Mouse (Mus musculus): ENCODE measurements around the gene Mgl2.

Mgl2 gene

DNA sequence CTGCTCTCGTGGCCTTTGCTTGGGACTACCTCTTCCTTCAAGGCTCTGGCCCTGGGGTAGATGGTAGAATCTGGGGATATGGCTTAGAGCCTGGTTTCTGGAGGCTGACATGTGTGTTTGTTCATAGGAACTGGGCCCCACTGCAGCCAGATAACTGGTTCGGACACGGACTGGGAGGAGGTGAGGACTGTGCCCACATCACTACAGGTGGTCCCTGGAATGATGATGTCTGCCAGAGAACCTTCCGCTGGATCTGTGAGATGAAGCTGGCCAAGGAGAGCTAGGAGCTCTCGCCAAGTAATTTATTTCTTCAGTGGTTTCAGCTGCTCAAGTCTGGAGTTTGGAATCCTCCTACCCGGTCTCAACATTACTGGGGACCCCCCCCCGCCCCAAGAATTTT lies 40.2 kb downstream of the Mgl2 start:
- no peak for DNase-seq (ENCODE audit: low spot score)

DNA sequence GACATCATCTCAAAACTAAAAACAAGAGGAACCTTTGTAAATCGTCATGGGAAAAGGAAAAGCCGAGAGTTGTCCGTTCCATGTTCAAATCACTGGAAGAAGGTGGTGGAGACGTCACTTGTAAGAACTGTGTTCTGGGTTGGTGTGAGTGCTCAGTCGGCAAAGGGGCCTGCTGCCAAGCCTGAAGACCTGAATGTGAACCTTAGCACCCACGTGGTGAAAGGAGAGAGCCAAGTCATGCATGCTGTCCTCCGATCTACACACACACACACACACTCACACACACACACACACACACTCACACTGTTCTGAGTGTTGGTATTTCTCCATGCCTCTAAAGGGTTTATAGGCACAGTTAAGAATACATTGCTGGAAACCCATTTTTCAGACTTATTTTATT lies 41.1 kb downstream of the Mgl2 start:
- DNase-seq (ENCODE audit: low spot score) = no peak

DNA sequence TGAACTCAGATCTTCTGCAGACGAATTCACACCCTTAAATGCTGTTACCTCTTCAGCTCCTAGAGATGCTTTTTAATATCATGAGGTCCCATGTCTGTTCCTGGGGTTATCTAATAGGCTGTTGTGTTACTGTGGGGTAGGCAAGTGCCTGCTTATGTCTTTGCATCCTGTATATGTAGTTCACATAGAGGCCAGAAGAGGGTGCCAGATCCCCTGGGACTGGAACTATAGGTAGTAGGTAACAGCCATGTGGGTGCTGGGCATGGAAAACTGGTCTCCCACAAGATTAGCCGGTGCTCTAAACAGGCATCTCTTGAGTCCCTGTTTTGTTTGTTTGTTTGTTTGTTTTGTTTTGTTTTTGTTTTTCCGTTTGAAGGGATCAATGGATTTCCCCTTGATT lies 41.7 kb downstream of the Mgl2 start:
- no peak for DNase-seq (ENCODE audit: low spot score)

DNA sequence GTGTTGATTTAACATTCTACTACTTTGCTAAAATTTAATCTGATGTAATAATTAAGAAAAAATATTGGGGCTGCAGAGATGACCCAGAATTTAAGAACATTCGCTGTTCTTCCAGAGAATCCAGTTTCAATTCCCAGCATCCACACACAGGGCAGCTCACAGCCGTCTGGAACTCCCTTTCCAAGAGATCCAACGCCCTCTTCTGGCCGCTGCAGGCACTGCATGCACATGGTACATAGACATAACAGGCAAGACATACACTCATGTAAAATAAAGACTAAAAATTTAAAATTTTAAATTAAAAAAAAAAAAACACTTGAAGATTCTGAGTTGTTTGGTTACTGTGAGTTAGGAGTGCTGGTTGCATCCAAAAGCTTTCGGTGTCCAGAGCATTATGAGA lies 42.2 kb downstream of the Mgl2 start:
- no peak for DNase-seq (ENCODE audit: low spot score)

DNA sequence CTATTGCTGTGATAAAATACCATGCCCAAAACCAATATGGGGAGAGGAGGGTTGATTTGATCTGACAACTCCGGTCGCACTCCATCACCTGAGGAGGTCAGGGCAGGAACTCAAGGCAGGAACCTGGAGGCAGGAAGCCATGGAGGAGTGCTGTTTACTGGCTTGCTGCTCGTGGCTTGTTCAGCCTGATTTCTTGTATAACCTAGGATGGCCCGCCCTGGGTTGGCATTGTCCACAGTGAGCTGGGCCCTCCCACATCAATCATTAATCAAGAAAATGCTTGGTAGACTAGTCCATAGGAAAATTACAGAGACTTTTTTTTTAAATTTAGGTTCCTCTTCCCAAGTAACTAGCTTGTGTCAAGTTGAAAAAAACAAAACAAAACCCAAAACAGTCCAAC lies 44.4 kb downstream of the Mgl2 start:
- no peak for DNase-seq (ENCODE audit: low spot score)

DNA sequence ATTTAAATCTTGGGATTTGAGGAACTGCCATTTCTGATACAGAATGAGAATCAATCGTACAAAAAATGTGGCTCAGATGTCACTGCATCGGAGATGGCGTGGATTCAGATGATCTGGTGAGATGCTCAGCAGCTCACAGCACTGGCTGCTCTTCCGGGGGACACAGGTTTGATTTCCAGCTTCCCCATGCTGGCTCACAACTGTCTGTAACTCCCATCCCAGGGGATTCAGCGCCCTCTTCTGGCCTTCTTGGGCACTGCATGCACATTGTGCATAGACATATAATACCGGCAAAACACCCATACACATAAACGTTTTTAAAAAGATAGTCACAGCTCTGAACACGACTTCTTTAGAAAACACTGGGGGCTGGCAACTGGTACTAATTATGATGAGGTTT lies 47.5 kb downstream of the Mgl2 start:
- no peak for DNase-seq (ENCODE audit: low spot score)

DNA sequence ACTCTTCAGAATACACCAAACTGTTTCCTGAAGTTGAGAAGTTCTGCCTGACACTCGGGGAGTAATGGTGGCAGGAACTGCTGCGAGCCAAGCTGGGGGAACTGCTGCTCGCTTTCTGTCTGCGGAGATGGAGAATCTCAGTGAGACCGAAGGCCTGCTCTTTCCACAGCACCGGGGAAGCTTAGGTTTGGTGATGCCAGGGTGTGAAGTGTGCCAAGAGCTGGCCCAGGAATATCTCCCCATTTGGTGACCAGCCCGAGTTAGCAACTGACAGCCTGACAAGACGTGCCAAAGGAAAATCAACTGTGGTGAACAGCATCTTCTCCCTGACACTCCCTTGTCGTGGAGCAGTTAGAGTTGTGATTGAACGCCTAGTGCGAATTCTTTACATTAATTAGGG lies 48.2 kb downstream of the Mgl2 start:
- DNase-seq (ENCODE audit: low spot score) = no peak

DNA sequence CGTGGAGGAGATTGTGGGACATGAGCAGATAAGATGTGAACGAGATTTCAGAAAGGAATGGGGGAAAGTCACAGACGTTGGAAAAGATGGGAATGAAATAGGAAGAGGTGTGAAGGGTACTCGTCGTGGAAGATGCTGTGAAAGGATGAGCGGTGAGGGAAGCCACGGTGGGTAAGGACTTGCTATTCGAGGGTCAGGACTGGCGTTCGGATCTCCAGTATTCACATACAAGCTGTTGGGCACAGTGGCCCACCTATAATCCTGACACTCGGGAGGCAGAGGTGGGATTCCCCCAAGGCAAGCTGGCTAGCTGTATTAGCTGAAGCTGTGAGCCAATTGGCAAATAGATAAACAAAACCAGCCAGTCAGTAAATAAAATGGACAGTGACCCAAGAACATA lies 48.6 kb downstream of the Mgl2 start:
- no peak for DNase-seq (ENCODE audit: low spot score)

DNA sequence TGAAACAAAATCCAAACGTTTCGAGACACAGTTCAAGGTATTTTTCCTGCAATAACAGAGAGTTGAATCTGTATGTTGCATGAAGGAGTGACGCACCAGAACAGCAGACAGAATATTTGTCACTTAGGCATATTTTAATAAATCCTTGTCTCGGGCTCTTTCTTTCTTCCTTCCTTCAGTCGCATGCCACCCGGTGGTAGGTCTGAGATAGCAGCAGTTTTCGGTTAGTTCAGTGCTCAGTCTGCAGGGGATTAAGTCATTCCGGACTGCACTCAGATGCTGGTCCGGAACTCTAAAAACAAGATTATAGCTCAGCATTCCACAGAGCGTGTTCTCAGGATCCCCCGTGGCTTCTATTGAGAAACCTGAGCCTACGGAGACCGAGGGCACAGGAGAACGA lies 49.3 kb downstream of the Mgl2 start:
- no peak for DNase-seq (ENCODE audit: low spot score)

DNA sequence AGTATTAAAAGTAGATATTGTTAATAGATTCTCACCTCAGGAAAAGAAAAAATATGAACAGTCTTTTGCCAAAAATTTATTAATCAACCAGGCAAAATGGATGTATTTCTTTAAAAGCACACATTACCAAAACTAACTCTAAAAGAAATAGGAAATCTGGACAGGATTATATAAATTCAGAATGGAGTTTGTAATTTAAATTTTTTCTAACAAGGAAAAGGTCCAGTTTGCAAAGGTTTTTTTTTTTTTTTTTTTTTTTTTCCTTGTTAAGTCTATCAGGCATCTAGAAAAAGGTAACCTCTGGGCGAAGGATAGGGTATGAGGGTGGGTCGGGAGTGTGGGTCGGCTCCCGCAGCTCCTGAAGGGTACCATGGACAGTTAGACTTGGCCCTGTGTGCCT lies 50.4 kb downstream of the Mgl2 start:
- no peak for DNase-seq (ENCODE audit: low spot score)

DNA sequence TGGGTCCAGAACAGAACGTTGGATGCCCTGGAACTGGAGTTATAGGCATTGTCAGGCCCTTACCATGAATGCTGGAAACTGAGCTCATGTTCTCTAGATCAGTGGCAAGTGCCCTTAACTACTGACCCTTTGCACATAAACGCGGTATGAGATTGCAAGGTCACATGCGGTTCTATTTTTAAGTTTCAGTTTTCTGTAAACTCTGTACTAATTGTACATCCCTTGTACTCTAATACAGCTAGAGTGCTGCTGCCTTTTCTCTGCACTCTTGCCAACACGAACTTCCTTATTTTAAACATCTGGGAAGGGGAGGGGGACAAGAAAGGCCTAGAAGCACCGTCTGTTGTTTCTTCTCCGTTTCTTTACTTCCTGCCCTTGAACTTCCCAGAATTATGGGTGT lies 55.0 kb downstream of the Mgl2 start:
- no peak for DNase-seq (ENCODE audit: low spot score)
